Mouse (Mus musculus): ENCODE measurements around the gene Wars2. TPM values are rescaled to one million over a fixed set of nuclear protein-coding genes. Genes with fewer than 3 reads are reported as not detected.

Wars2 gene
- polyA plus RNA-seq, 1 experiment from 2014 or later = 5.5 TPM

DNA sequence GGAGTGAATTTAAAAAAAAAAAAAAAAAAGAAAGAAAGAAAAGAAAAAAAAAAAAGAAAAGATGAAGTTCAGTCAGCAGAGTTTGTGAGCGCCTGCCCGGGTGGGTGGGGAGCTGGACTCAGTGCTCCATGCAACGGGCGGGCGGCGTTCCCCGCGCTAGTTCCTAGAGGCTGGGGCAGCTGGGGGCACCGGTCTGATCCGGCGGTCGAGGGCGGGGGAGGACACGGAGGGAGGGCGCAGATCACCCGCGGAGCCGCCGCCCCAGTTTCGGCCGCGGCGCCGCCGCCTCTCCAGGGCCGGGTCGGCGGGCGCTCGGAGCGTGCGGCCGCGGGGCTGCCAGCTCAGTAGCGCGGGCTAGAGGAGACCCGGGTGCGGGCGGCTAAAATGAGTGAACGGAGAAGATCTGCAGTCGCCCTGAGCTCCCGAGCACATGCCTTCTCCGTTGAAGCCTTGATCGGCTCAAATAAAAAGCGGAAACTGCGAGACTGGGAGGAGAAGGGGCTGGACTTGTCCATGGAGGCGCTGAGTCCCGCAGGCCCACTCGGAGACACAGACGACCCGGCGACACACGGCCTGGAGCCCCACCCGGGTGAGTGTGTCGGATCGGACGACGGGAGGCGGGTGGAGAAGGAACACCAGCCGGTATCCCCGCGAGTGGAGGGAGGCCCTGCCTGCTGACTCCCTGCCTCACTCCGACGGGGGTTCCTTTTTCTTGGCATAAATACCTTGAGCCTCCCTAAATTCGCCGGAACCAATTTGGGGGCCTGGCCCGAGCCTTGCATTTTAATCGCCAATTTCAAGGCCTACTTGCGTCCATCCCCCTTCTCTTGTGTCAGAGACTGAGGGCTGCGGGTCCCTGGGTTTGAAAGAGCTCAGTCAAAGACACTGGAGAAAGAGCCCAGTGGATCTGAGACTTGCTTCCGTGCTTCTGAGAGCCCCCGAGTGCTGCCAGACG is 112.9 kb downstream of the Wars2 start:
- 0 out of 2 replicates have a peak overlapping the region, but pooled peaks have one; percentile 13 for H3K27ac ChIP-seq
- under 1% methylated on average over 73 of the region's 73 CpGs for WGBS
- no peaks in the 10 kb centered on the region for H3K36me3 ChIP-seq (replicated peaks)
- peak overlapping the region; percentile 42; the same call in 1 of the 2 replicates for H3K9ac ChIP-seq
- H3K4me3 ChIP-seq (replicated peaks) = peak overlapping the region; percentile 38
- peak overlapping the region; percentile 60 for H3K4me2 ChIP-seq
- peaks cover 17% of the 10 kb centered on the region for H3K4me1 ChIP-seq
- peak; percentile 72 for ATAC-seq (ENCODE audit: low FRiP score)
- H3K27me3 ChIP-seq = peaks cover 99% of the 10 kb centered on the region
- H3K9me3 ChIP-seq = no peaks in the 10 kb centered on the region

GRCm38 (mm10) chr3:99254559-99255151 is 113.8 kb downstream of the Wars2 start:
- H3K27me3 ChIP-seq = peaks cover 98% of the 10 kb centered on the region
- no peaks in the 10 kb centered on the region for H3K36me3 ChIP-seq (replicated peaks)
- no peak overlapping the region for H3K9ac ChIP-seq
- H3K4me2 ChIP-seq = no peak overlapping the region
- H3K4me3 ChIP-seq (replicated peaks) = peak overlapping the region; percentile 38; the same call in 1 of the 2 replicates
- 1% methylated on average over 15 of the region's 15 CpGs for WGBS
- no peak for ATAC-seq (ENCODE audit: low FRiP score)
- no peak overlapping the region for H3K27ac ChIP-seq
- H3K9me3 ChIP-seq = no peaks in the 10 kb centered on the region
- peaks cover 17% of the 10 kb centered on the region for H3K4me1 ChIP-seq

DNA sequence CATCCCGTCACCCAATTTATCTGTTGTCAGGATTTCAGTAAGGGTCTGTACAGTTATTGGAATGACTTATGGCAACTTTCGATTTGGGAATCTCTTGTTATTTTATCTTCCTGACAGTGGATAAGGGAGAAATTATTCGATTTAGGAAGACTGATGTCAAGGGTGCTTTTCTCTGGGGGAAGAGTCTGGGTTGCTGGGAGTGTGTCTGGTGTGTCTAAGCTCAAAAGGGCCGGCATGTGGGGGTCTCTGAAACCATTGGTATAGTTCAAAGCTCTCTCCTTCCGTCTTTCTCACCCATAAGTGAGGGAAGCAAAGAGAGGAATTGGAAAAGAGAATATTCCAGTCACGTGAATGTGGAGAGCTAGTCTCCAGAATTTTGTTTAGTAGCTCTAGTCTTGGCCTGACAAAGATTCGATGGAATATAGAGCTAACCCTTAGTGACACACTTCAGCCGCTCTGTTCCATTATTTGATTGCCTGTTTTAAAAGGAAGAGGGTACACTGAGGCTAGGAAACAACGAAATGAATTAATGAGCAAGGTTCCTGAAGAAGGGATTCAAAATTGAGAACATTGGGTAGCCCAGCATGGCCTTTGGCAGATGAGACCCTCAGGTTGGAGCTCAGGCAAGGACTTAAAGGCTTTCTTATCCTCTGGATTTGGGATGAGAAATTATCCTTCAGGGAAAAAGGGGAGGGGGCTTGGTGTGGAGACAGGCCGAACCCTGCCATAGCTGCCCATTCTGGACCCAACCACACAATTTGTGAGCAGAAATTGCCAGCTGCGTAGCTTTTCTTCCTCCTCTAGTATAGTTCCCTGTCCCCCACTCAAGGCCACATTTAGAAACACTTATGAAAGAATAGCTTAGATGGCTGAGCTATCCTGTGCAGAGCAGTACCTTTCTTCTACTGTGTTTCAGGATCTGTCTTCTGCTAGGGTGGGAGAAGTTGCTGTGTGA is 114.8 kb downstream of the Wars2 start:
- Histone ChIP-seq H3K36me3 (replicated peaks) (no peaks in the 10 kb centered on the region), H3K4me1 (peaks cover 17% of the 10 kb centered on the region), H3K4me2 (no peak overlapping the region), H3K27ac (no peak overlapping the region), H3K27me3 (peaks cover 94% of the 10 kb centered on the region), H3K9ac (no peak overlapping the region), H3K9me3 (no peaks in the 10 kb centered on the region), H3K4me3 (replicated peaks) (no peak overlapping the region)
- ATAC-seq (ENCODE audit: low FRiP score) = no peak
- 3% methylated on average over 11 of the region's 11 CpGs for WGBS

- 0 out of 2 replicates have a peak overlapping the region, but pooled peaks have one; percentile 5 for H3K4me3 ChIP-seq (replicated peaks)
- H3K27me3 ChIP-seq = peaks cover 93% of the 10 kb centered on the region
- no peak for ATAC-seq (ENCODE audit: low FRiP score)
- H3K4me2 ChIP-seq = no peak overlapping the region
- H3K4me1 ChIP-seq = peaks cover 17% of the 10 kb centered on the region
- no peak overlapping the region for H3K27ac ChIP-seq
- WGBS = 1% methylated on average over 11 of the region's 11 CpGs
- H3K9ac ChIP-seq = no peak overlapping the region
- H3K36me3 ChIP-seq (replicated peaks) = no peaks in the 10 kb centered on the region
- H3K9me3 ChIP-seq = no peaks in the 10 kb centered on the region
These were observed 115.5 kb downstream of the Wars2 start for GRCm38 (mm10) chr3:99256366-99256750.

GRCm38 (mm10) chr3:99256766-99257165 is 115.9 kb downstream of the Wars2 start:
- no peak overlapping the region for H3K27ac ChIP-seq
- H3K4me1 ChIP-seq = peaks cover 17% of the 10 kb centered on the region
- H3K4me2 ChIP-seq = no peak overlapping the region
- under 1% methylated on average over 20 of the region's 20 CpGs for WGBS
- ATAC-seq (ENCODE audit: low FRiP score) = no peak
- H3K36me3 ChIP-seq (replicated peaks) = no peaks in the 10 kb centered on the region
- H3K9ac ChIP-seq = no peak overlapping the region
- peak overlapping the region; percentile 5; the same call in 1 of the 2 replicates for H3K4me3 ChIP-seq (replicated peaks)
- H3K27me3 ChIP-seq = peaks cover 93% of the 10 kb centered on the region
- H3K9me3 ChIP-seq = no peaks in the 10 kb centered on the region

- no peak for ATAC-seq (ENCODE audit: low FRiP score)
- no peak overlapping the region for H3K9ac ChIP-seq
- H3K4me2 ChIP-seq = no peak overlapping the region
- no peaks in the 10 kb centered on the region for H3K9me3 ChIP-seq
- H3K27me3 ChIP-seq = peaks cover 94% of the 10 kb centered on the region
- no peak overlapping the region for H3K27ac ChIP-seq
- H3K4me1 ChIP-seq = peaks cover 17% of the 10 kb centered on the region
- no peak overlapping the region for H3K4me3 ChIP-seq (replicated peaks)
- H3K36me3 ChIP-seq (replicated peaks) = no peaks in the 10 kb centered on the region
- 2% methylated on average over 29 of the region's 29 CpGs for WGBS
These were observed 117.0 kb downstream of the Wars2 start for GRCm38 (mm10) chr3:99257586-99258577.

DNA sequence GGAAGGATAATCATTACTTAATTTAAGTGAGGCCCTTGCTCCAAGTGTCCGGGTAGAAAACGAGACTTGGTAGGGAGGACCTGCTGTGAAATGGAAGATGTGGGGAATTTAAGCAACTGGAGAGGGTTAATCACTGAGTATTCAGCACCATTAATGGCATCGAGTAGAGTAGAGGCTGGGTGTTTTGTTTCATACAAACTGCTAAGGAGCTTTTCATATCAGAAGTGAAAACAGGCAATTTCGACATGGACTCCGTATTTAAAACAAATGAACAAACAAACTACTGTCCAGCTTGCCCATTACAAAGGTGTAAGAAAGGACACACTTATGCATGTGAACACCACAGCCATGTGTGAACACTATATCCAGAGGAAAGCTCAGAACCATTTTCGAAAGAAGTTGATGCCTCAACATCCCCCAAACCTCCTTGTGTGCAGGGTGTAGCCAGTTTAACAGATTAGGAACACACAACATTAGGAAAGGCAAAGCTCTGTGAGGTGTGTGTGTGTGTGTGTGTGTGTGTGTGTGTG is 118.9 kb downstream of the Wars2 start:
- H3K4me1 ChIP-seq = peaks cover 5% of the 10 kb centered on the region; the same call in 1 of the 2 replicates
- no peak for ATAC-seq (ENCODE audit: low FRiP score)
- H3K9ac ChIP-seq = no peak overlapping the region
- WGBS = 4% methylated on average over 6 of the region's 6 CpGs
- no peak overlapping the region for H3K4me2 ChIP-seq
- H3K9me3 ChIP-seq = no peaks in the 10 kb centered on the region
- no peaks in the 10 kb centered on the region for H3K36me3 ChIP-seq (replicated peaks)
- no peak overlapping the region for H3K4me3 ChIP-seq (replicated peaks)
- H3K27me3 ChIP-seq = peaks cover 92% of the 10 kb centered on the region
- no peak overlapping the region for H3K27ac ChIP-seq

DNA sequence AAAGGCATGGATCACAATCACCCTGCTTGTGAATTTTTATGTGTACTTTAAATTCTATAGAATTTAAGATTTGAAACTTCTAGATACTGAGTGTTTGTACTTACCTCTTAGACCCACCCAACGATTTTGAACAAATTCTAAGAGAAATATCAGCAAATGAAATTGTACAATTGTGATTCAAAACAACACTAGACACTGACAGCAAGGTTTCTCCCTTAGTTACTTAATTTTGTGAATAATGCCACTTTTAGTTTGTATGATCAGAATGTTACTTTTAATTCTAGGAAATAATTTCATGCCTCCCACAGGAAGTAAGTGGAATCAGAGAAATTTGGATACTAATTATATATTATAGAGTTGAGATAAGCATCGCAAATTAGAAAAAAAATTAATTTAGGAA is 119.5 kb downstream of the Wars2 start:
- H3K4me2 ChIP-seq = no peak overlapping the region
- peaks cover 92% of the 10 kb centered on the region for H3K27me3 ChIP-seq
- no peak overlapping the region for H3K4me3 ChIP-seq (replicated peaks)
- H3K4me1 ChIP-seq = peaks cover 5% of the 10 kb centered on the region; the same call in 1 of the 2 replicates
- H3K36me3 ChIP-seq (replicated peaks) = no peaks in the 10 kb centered on the region
- H3K9ac ChIP-seq = no peak overlapping the region
- no peaks in the 10 kb centered on the region for H3K9me3 ChIP-seq
- no peak overlapping the region for H3K27ac ChIP-seq
- 27% methylated on average over 2 of the region's 2 CpGs for WGBS
- ATAC-seq (ENCODE audit: low FRiP score) = no peak

DNA sequence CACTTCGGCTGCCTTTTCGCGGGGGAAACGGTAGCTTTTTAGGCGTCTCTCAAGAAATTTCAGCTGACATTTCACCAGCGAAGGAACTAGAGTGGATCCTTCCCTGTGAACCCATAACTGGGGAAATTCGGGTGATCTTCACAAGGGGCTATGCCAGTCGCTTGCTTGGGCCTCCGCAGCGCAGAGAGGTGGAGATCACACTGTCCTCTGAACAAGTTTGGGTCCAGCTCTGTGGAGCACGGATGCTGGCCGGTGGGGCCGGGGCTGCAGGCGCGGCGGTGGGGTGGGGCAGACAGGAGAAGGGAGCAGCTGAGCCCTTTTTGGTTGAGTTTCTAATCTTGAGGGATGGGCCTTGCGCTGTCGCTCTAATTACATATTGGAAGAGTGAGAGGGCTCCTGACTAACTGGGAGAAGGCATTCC is 120.5 kb downstream of the Wars2 start:
- H3K4me2 ChIP-seq = no peak overlapping the region
- ATAC-seq (ENCODE audit: low FRiP score) = no peak
- peaks cover 92% of the 10 kb centered on the region for H3K27me3 ChIP-seq
- no peak overlapping the region for H3K27ac ChIP-seq
- no peak overlapping the region for H3K4me3 ChIP-seq (replicated peaks)
- WGBS = 1% methylated on average over 18 of the region's 18 CpGs
- H3K9me3 ChIP-seq = no peaks in the 10 kb centered on the region
- peaks cover 5% of the 10 kb centered on the region; the same call in 1 of the 2 replicates for H3K4me1 ChIP-seq
- no peak overlapping the region for H3K9ac ChIP-seq
- H3K36me3 ChIP-seq (replicated peaks) = no peaks in the 10 kb centered on the region

DNA sequence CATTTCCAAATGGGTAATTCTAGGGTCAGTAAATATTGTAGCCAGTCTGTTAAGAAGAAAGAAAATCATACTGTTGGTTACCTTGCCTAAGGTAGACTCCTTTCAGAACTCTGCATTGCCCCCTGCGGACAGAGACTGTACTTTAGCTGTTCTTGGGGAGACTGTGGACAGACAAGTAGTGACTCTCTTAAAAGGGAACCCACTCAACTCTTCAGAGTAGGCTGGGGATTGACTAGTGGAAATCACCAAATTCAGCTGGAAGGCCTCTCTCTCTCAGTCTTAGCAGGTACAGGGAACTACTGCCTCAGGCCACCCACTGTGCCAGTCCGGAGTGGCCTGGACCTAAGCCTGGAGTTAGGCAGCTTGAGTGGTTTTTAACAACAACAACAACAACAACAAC is 121.1 kb downstream of the Wars2 start:
- Histone ChIP-seq H3K9ac (no peak overlapping the region), H3K4me2 (no peak overlapping the region), H3K36me3 (replicated peaks) (no peaks in the 10 kb centered on the region), H3K4me1 (peaks cover 2% of the 10 kb centered on the region; the same call in 1 of the 2 replicates), H3K9me3 (no peaks in the 10 kb centered on the region), H3K27me3 (peaks cover 92% of the 10 kb centered on the region), H3K27ac (no peak overlapping the region), H3K4me3 (replicated peaks) (no peak overlapping the region)
- ATAC-seq (ENCODE audit: low FRiP score) = no peak
- 0% methylated on average over 2 of the region's 2 CpGs for WGBS

GRCm38 (mm10) chr3:99263471-99263903 is 122.6 kb downstream of the Wars2 start:
- no peak overlapping the region for H3K27ac ChIP-seq
- no peak overlapping the region for H3K4me3 ChIP-seq (replicated peaks)
- H3K36me3 ChIP-seq (replicated peaks) = no peaks in the 10 kb centered on the region
- peaks cover 90% of the 10 kb centered on the region for H3K27me3 ChIP-seq
- WGBS = 7% methylated on average over 9 of the region's 9 CpGs
- no peak overlapping the region for H3K9ac ChIP-seq
- no peaks in the 10 kb centered on the region for H3K9me3 ChIP-seq
- H3K4me2 ChIP-seq = no peak overlapping the region
- no peak for ATAC-seq (ENCODE audit: low FRiP score)
- no peaks in the 10 kb centered on the region for H3K4me1 ChIP-seq
